ENCODE assay signal across 12 mouse cellular contexts in genomic region chr5:118473128-118473730, GRCm38 (mm10).
DNase-seq lines count a peak whose midpoint lies in the region; ATAC-seq and TF ChIP-seq lines count a peak whose summit lies in the region.
"Had no signal": no experiment of that assay in that cellular context is flagged by ENCODE, and none has a peak within 500 bp of the region (broad histone marks: within the 10 kb centered on the region; RNA-seq: fewer than 3 reads in every experiment).

No protein-coding gene starts in this region.

- peak; percentile 25 for DNase-seq in embryo, embryonic 10 days (ENCODE audit: low spot score)
- DNase-seq in embryo, embryonic 9.5 days (ENCODE audit: extremely low spot score) = no peak
- DNase-seq in kidney, postnatal 10 days = peak; percentile 13
- DNase-seq in kidney, adult 11 months = no peak
- DNase-seq in ES-CJ7 (ENCODE audit: low read depth, low spot score) = peak; percentile 66
- no peak for DNase-seq in urinary bladder, postnatal 14 days (ENCODE audit: low spot score)
- no peak for DNase-seq in layer of hippocampus, adult 2 months (ENCODE audit: low spot score in 2 of 2)
- DNase-seq: cerebellum, adult 9-11 months; retina, postnatal 1 day had no signal

- no peak for TF ChIP-seq CTCF in layer of hippocampus, adult 2 months (conservative IDR thresholded peaks at IDR 0.05)

- H3K9me3 ChIP-seq in embryonic facial prominence, embryonic 13.5 days = no peaks in the 10 kb centered on the region

- no peaks in the 10 kb centered on the region for H3K36me3 ChIP-seq in embryonic facial prominence, embryonic 13.5 days

- H3K4me1 ChIP-seq in embryonic facial prominence, embryonic 13.5 days = peaks cover 49% of the 10 kb centered on the region

- no peak overlapping the region for H3K4me3 ChIP-seq in embryonic facial prominence, embryonic 13.5 days
- H3K4me3 ChIP-seq in layer of hippocampus, adult 2 months = no peak overlapping the region
- H3K4me3 ChIP-seq: erythroblast, embryonic 14.5 days had no signal

- peak overlapping the region; percentile 58; the same call in 1 of the 2 replicates for H3K27ac ChIP-seq in embryonic facial prominence, embryonic 13.5 days
- H3K27ac ChIP-seq in layer of hippocampus, adult 2 months = no peak overlapping the region

- WGBS in embryonic facial prominence, embryonic 13.5 days = 14% methylated on average over 5 of the region's 5 CpGs

- ATAC-seq in embryonic facial prominence, embryonic 13.5 days (ENCODE audit: insufficient number of reproducible peaks, insufficient read depth, low FRiP score, low TSS enrichment, low read depth) = 0 out of 2 replicates have a peak, but pooled peaks have one; percentile 28
- ATAC-seq: hindbrain, embryonic 16.5 days had no signal

- H3K4me2 ChIP-seq in embryonic facial prominence, embryonic 13.5 days = peak overlapping the region; percentile 21

- no peak overlapping the region for H3K9ac ChIP-seq in embryonic facial prominence, embryonic 13.5 days

- no peaks in the 10 kb centered on the region for H3K27me3 ChIP-seq in embryonic facial prominence, embryonic 13.5 days

Comparison
In these comparisons a context has a peak if more than half of its experiments do, and no peak if none do; other contexts are left out.
1. DNase-seq: peak in embryo, embryonic 10 days (single experiment), kidney, postnatal 10 days (single experiment) and ES-CJ7 (single experiment); none in embryo, embryonic 9.5 days (single experiment), kidney, adult 11 months (single experiment), urinary bladder, postnatal 14 days (single experiment) and layer of hippocampus, adult 2 months (0 of 2).